Mouse (Mus musculus) gonadal fat pad, adult 2 months (tissue): ENCODE results near the gene Mctp1. TPM values are rescaled to one million over a fixed set of nuclear protein-coding genes. Genes with fewer than 3 reads are reported as not detected.

Experiments
- DNase-seq: peaks from one replicate; pipeline ENCODE4 v3.0.0-alpha.2; 2012; ENCODE audit warnings: low read depth
- polyA plus RNA-seq: library from polyadenylated mRNA; depleted of rRNA; stranded (reverse); fragments of >200 nt; gene quantifications from 2 replicates; pipeline ENCODE4 v1.2.3, GENCODE M21; 2012

The Mctp1 gene
- polyA plus RNA-seq, 1 experiment: 0.76 TPM

GRCm38 (mm10) chr13:76609425-76609824 is 225.1 kb downstream of the Mctp1 start:
- DNase-seq: no peak

GRCm38 (mm10) chr13:76611499-76611898 is 227.2 kb downstream of the Mctp1 start:
- DNase-seq: no peak

DNA sequence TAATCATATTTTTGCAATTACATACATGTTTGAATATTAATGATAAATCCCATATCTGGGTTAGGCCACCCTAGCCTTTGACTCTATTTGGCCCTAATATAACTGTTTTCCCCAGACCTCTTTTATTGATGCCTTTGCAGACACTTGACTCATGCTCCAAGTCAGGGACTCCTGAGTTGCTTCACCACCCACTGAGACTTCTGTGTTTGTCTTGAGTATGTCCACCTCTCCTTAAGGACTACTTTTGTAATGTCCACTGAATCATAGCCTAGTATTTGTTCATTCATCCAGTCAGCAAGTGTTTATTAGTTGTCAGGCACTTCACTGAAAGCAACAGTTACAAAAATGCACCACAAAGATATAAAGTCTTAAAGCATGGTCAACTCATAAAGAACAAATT is 235.8 kb downstream of the Mctp1 start:
- DNase-seq: no peak

DNA sequence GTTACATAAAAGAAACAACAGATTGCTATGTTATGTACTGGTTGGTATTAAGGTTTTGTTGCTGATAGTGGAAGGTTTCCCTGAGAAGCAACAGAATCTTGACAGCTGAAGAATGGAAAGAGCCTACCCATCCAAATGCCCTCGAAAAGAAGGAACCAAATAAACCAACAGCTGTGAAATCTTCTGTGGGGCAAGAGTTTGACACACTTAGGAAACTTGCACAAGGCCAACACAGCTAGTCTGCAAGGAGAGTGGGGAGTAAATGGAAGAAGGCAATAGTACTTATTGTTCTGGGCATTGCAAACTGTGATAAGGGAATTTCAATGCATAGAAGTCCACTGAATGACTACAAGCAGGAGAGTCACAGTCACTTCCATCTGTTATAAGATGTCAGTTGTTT is 236.2 kb downstream of the Mctp1 start:
- no peak for DNase-seq

- no peak for DNase-seq
Measured at GRCm38 (mm10) chr13:76633707-76634106, 249.4 kb downstream of the Mctp1 start.

DNA sequence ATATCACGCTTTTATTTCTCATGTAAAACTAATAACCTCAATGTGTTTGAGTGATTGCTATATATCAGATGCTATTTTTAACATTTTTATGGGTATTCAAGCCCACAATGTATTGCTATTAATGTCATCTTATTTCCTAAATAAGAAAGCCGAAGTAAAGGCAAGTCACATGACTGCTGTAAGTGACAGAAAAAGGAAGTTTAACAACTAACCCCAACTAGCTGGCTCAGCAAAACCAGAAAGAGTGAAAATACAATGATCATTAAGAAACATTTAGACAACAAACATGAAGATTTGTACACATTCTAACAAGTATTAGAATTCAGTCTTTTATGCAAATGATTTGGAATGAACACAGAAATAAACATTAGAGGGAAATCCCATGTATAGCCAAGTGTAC is 253.9 kb downstream of the Mctp1 start:
- no peak for DNase-seq

DNA sequence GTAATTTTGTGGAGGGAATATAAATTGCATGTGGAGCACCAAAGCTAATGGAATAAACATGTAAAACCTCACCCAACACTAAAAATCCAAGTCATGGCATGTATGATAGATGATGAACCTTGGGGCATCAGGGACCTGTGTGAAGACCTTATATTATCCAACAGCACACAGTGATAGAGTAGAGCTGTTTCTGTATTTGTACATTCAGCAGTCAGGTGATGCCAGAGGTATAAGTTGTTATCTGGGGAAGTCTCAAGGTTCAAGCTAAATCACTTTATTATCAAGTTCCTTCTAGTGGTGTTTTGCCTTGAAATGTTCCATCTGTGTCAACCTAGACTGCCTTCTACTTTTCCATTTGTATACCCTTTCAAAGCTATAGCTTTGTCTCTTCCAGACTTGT is 275.2 kb downstream of the Mctp1 start:
- no peak for DNase-seq

GRCm38 (mm10) chr13:76681286-76681685 is 297.0 kb downstream of the Mctp1 start:
- DNase-seq: no peak

GRCm38 (mm10) chr13:76689349-76689748 is 305.0 kb downstream of the Mctp1 start:
- no peak for DNase-seq

- DNase-seq: no peak
Measured at GRCm38 (mm10) chr13:76690143-76690542, 305.8 kb downstream of the Mctp1 start.

DNA sequence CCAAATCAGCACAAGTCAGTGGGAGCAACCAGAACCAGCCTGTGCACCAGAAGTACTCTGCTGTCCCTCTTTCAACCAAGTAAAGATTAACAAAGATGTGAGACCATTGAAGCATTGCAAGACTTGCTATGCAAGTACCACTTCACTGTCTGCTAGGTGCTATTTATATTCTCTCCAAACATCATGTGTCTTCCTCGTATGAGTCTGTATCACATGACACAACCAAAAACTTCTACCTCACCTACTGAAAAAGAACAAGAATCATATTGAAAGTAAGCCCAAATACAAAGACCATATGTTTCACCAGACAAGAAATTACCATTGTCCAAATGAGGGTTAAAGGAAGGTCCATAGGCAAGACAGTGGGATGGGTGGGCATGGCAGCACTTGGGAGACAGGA is 306.4 kb downstream of the Mctp1 start:
- no peak for DNase-seq

DNA sequence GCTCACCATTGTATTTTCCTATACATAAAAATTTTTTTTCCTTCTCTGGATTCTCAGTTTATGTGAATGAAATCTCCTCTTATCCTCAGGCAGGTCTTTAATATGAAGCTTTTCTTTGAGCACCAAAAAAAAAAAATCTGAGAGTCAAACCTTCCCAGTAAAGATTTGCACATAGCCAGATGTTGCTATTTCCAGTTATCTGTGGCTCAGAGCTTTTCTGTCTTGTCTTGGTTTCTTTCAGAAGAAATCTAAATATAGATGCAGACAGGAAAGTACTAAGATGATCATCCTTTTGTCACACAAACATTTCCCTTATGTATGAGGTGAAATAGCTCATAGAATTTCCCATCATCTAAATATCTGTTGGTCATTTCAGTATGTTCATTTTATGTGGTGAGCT is 349.7 kb downstream of the Mctp1 start:
- DNase-seq: no peak

- no peak for DNase-seq
Measured at GRCm38 (mm10) chr13:76750663-76751429, 366.5 kb downstream of the Mctp1 start.

GRCm38 (mm10) chr13:76759832-76760490 is 375.6 kb downstream of the Mctp1 start:
- DNase-seq: no peak

GRCm38 (mm10) chr13:76799662-76800061 is 415.3 kb downstream of the Mctp1 start:
- no peak for DNase-seq

GRCm38 (mm10) chr13:76801126-76801632 is 416.8 kb downstream of the Mctp1 start:
- no peak for DNase-seq

DNA sequence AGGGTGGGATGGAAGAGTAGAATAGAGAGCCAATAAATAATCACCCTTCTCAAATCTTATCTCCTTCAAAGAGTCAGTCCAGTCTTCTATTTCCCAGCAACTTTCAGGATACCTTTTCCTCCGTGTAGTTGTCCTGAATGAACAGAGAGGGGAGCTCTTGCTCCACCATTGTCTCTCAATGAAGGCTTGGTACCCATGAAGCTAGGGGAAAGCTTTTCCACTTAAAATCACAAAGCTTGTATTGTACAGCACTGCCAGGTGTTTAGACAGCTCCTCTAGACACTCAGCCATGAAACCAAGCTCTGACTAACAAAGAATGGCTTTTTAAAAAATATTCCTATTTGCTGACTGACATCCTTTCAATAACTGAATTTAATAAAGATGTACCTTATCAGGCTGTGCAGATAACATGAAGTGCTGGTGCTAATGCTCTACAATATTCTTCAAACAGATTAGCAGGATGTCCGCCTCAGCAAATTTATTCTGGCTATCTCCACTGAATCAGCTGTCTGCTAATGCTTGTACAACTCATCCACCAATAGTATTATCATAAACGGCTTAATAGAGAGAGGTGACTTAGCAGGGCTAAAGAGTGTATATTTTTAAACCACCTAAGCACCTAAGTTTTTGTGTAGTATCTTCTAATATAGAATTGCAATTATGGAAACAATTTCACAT is 417.9 kb downstream of the Mctp1 start:
- no peak for DNase-seq

DNA sequence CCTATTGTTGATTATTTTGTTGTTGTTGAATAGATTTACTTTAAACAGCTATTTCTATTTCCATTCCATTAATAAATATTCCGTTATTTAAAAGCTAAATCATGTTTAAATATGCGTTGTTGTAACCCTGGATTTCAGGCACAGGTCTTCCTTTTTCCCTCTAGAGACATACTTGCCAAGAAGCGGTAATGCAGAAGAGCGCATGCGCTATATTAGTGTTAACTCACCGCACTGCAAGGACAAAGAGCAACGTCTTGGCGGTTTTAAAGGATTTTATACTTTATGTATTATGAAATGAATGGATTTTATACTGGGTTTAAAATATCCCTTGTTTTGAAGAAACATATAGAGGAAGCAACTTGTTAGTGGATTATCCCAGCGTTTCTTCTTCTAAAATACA is 418.6 kb downstream of the Mctp1 start:
- no peak for DNase-seq

GRCm38 (mm10) chr13:76803799-76804198 is 419.5 kb downstream of the Mctp1 start:
- no peak for DNase-seq

GRCm38 (mm10) chr13:76808871-76809390 is 424.6 kb downstream of the Mctp1 start:
- DNase-seq: no peak

GRCm38 (mm10) chr13:76809802-76810201 is 425.5 kb downstream of the Mctp1 start:
- no peak for DNase-seq

DNA sequence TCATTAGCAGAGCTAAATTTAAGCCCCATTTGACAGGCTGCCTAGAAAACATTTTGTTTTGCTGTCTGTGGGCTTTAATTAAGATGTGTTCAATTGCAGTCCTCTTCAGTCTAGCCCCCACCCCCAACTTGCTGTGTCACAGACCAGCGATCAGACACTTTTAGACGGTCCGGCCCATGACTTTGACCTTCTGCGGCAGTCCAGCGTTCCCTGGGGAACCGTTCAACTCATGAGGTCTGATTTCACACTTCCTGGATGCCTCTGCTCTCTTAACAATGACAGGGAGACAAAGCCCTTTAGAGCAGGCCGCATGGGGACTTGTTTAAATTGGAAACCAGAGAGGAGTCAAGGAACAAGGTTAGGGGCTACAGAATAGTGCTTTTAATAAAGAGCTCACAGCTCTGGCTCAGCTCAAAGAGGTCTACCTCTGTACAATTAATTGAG is 426.2 kb downstream of the Mctp1 start:
- no peak for DNase-seq
